In genomic region chr8:80328676-80329075, GRCm38 (mm10) we compare ENCODE assay signal across 27 mouse cellular contexts.
"Had no signal": no experiment of that assay in that cellular context is flagged by ENCODE, and none has a peak within 500 bp of the region (broad histone marks: within the 10 kb centered on the region; RNA-seq: fewer than 3 reads in every experiment).

No protein-coding gene starts in this region.

- DNase-seq: gastrocnemius, adult 2 months; gastrocnemius, postnatal 10 days; gastrocnemius, postnatal 25 days; heart, adult 2 months; heart, postnatal 14 days; heart, postnatal 36 days; kidney, adult 11 months; kidney, adult 2 months; kidney, adult 9 months; kidney, postnatal 14 days; kidney, postnatal 36 days; layer of hippocampus, adult 9-11 months; layer of hippocampus, postnatal 36 days; left cerebral cortex, postnatal 4 days had no signal

- ATAC-seq: hindbrain, postnatal 0 days; intestine, embryonic 16.5 days; liver, embryonic 12.5 days had no signal

- H3K9me3 ChIP-seq: heart, embryonic 13.5 days; heart, embryonic 15.5 days; hindbrain, embryonic 13.5 days; hindbrain, embryonic 15.5 days; kidney, embryonic 15.5 days; limb, embryonic 12.5 days; limb, embryonic 15.5 days; liver, embryonic 12.5 days had no signal

- H3K4me1 ChIP-seq: heart, embryonic 15.5 days; hindbrain, embryonic 13.5 days; hindbrain, embryonic 15.5 days; kidney, embryonic 15.5 days; limb, embryonic 15.5 days; liver, embryonic 12.5 days had no signal

- H3K36me3 ChIP-seq: heart, embryonic 13.5 days; heart, embryonic 15.5 days; hindbrain, embryonic 13.5 days; hindbrain, embryonic 15.5 days; kidney, embryonic 15.5 days; limb, embryonic 12.5 days; limb, embryonic 15.5 days; liver, embryonic 12.5 days had no signal

- H3K27ac ChIP-seq: gastrocnemius, adult 2 months; heart, adult 2 months; heart, embryonic 13.5 days; heart, embryonic 15.5 days; hindbrain, embryonic 13.5 days; hindbrain, embryonic 15.5 days; hindbrain, postnatal 0 days; kidney, embryonic 15.5 days; kidney, postnatal 0 days; limb, embryonic 12.5 days; limb, embryonic 15.5 days; liver, embryonic 12.5 days; liver, embryonic 14.5 days had no signal

- H3K4me2 ChIP-seq: heart, embryonic 11.5 days; heart, embryonic 13.5 days; heart, embryonic 15.5 days; hindbrain, embryonic 13.5 days; hindbrain, embryonic 15.5 days; kidney, embryonic 15.5 days; limb, embryonic 12.5 days; limb, embryonic 15.5 days; liver, embryonic 12.5 days had no signal

- H3K9ac ChIP-seq: heart, embryonic 13.5 days; heart, embryonic 15.5 days; hindbrain, embryonic 13.5 days; hindbrain, embryonic 15.5 days; kidney, embryonic 15.5 days; limb, embryonic 12.5 days; limb, embryonic 15.5 days; liver, embryonic 12.5 days; liver, embryonic 14.5 days had no signal

- H3K27me3 ChIP-seq: heart, embryonic 13.5 days; heart, embryonic 15.5 days; hindbrain, embryonic 13.5 days; hindbrain, embryonic 15.5 days; kidney, embryonic 15.5 days; limb, embryonic 12.5 days; limb, embryonic 15.5 days; liver, embryonic 12.5 days had no signal

- H3K4me3 ChIP-seq: gastrocnemius, adult 2 months; heart, adult 2 months; heart, embryonic 13.5 days; heart, embryonic 15.5 days; hindbrain, embryonic 13.5 days; hindbrain, embryonic 15.5 days; kidney, embryonic 15.5 days; limb, embryonic 12.5 days; limb, embryonic 15.5 days; liver, embryonic 12.5 days had no signal
